Mouse (Mus musculus): ENCODE measurements around the gene Snw1.
"Not testable (repeated sequence)": the region's sequence is repeated elsewhere in the genome, so short reads cannot be mapped to it uniquely, and the experiment has no call there.

Gene Snw1

GRCm38 (mm10) chr12:87471964-87472786, at the start of gene Snw1:
Gene Snw1 (minus strand): TSS chr12:87472274.
- in situ Hi-C loops (cut with MboI), result loop anchor here (25.0 kb wide), 1 partner anchor 890 kb away; the partner anchor contains the start of gene Adck1

DNA sequence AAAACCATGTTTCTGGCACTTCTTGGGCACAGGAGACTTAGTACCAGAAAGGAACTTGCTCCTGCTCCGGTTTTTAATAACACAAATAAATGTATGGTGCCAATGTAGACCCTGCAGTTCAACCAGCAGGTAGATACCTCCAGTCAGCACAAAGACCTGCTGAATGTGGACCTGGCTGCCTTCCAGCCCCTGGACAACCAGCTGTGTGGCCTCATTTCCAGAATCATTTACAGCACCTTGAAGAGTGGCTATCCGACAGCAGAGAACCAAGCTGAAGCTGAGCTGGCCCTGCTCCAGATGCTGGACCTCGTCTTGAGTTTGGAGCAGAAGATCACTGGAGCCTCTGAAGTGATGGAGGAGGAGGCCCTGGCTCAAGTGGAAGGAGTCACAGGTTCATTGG, 47.5 kb upstream of the Snw1 start:
- in situ Hi-C loops (cut with MboI), result not testable (repeated sequence)

DNA sequence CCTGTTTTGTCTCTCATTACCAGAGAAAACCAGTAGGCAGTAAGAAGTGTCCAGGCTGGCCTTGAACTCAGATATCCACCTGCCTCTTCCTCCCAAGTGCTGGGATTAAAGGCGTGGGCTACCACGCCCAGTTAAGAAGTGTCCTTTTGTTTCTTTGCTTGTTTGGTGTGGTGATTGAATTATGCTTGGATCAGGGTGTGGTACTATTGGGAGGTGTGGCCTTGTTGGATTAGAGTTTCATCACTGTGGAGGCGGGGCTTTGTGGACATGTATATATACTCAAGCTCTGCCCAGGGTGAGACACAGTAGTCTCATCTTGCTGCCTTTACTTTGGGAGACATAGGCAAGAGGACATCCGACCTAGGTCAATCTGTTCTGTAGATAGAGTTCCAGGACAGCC, 41.9 kb upstream of the Snw1 start, which contains the start of gene Gm8300:
Gene Gm8300, plus strand, starts transcription at position 301 of the 400 bp plus-strand sequence.
- in situ Hi-C loops (cut with MboI), result not testable (repeated sequence)

DNA sequence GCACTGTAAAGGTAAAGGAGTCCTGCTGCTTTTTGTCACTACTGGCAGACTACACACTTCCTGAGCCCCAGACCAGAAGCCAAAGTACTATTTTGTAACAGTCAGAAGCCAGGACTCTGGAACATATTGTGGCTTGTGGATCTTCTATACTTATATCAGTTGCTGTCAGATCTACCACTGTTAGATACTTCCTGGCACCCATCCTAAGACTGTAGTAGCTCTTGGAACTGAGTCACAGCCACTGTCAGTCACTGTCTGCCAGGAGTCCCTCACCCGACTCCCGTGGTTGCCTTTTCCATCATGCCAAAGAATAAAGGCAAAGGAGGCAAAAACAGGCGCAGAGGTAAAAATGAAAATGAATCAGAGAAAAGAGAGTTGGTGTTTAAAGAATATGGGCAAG, 22.3 kb upstream of the Snw1 start, which contains the start of gene Gm5788:
Gene Gm5788, plus strand, starts transcription at position 301 of the 400 bp plus-strand sequence.
- in situ Hi-C loops (cut with MboI), result not testable (repeated sequence)

DNA sequence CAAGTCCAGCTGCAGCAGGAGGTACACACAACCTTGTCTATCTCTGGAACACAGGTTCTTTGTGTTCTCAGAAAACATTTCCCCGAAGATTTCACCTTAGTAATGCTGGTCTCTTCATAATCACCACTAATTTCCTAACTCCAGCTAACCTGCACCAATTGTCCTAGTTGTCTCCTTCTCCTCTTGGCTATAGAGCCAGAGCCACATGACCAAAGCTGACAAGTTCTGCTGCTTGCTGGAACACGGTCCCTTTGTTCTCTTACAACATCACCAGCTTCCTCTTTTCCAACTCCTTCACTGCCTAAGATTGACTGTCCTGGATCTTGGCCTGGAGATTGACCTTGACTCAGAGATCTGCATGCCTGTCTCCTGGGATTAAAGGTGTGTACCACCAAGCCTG, 16.6 kb upstream of the Snw1 start:
- in situ Hi-C loops (cut with MboI), result not testable (repeated sequence)

DNA sequence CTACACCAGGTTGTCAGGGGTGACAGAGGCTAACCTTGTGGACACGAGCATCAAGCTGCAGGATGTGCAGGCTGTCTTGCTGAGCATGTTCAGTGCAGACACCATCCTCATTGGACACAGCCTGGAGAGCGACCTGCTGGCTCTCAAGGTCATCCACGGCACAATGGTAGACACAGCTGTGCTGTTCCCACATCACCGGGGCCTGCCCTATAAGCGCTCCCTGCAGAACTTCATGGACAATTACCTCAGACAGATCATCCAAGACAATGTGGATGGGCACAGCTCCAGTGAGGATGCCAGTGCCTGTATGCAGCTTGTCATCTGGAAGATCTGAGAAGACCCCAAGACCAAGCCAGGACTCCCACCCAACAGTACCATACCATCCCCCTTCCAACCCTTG, 10.4 kb upstream of the Snw1 start:
- in situ Hi-C loops (cut with MboI), result not testable (repeated sequence)

GRCm38 (mm10) chr12:87474756-87475155, 2.7 kb upstream of the Snw1 start:
- in situ Hi-C loops (cut with MboI), result loop anchor here (25.0 kb wide), 1 partner anchor 888 kb away; the partner anchor contains the start of gene Adck1

GRCm38 (mm10) chr12:87471421-87471963, 582 bp downstream of the Snw1 start:
- in situ Hi-C loops (cut with MboI), result loop anchor here (25.0 kb wide), 1 partner anchor 891 kb away; the partner anchor contains the start of gene Adck1

DNA sequence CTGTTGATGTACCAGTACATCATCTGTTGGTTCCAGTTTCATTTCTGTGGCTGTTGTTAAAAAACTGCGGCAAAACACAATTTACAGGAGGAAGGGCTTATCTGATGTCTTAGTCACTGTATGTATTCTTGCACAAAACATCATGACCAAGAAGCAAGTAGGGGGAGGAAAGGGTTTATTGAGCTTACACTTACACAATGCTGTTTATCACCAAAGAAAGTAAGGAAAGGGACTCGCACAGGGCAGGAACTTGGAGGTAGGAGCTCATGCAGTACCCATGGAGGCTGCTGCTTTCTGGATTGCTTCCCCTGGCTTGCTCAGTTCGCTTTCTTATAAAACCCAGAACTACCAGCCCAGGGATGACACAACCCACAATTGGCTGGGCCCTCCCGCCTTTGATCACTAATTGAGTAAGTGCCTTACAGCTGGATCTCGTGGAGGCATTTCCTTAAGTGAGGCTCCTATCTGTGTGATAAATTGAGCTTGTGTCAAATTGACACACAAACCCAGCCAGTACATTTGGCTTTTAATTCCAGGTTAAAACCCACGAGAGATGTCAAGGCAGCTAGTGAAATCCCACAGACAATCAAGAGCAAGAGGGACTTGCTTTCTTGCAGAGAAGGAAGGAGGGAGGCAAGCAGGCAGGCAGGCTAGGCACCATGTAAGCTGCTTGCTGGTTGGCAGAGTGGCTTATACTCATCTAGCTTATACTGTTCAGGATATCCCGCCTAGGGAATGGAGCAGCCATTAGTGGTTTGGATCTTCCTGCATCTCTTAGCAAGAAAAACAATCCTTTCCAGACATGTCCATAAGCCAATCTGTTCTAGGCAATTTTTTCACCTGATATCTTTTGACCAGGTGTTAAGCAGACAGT, 1.6 kb downstream of the Snw1 start:
- in situ Hi-C loops (cut with MboI), result loop anchor here (25.0 kb wide), 1 partner anchor 892 kb away; the partner anchor contains the start of gene Adck1

DNA sequence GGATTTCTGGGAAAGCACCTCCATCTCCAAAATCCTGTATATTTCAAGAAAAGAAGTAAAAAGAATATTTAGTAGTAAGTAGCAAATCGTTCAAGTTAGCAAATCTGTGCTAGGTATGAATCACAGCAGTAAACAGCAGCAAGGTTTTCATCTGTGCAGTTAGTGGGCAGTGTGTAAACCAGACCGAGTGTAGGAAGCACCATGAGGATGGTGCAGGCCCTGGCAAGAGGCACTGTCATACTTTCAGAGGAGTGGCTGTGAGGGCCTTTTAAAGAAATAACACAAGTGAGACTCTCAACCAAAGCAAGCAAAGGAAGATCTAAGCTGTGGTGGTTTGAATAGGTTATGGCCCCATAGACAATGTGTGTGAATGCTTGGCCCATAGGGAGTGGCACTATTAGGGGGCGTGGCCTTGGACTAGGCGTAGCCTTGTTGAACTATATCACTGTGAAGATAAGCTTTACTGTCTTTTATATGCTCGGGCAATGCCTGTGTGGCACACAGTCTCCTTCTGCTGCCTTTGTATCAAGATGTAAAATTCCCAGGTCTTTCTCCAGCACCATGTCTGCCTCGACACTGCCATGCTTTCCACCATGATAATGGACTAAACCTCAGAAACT, 7.3 kb downstream of the Snw1 start:
- in situ Hi-C loops (cut with MboI), result loop anchor here (25.0 kb wide), 1 partner anchor 898 kb away; the partner anchor contains the start of gene Adck1

- in situ Hi-C loops (cut with MboI), result no loop called here
Measured at GRCm38 (mm10) chr12:87449456-87449855, 22.6 kb downstream of the Snw1 start.

DNA sequence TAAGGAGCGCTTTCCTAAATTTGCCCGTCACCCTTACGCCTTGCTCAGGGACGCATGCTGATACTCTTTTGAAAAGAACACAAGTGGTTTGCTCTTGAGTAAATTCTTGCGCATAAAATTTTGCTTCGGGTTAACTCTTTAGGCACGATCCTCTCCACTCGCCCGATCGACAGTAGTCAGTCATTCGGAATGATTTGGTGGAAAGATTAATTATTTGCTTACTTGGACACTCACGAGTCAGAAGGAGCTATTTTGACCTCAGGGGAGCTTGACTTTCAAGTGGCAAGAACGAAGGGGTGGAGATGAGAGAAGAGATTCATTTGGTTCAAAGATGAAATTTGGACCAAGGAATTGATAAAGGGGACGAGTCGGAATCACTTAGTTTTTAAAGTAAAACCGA, 27.9 kb downstream of the Snw1 start:
- in situ Hi-C loops (cut with MboI), result no loop called here

- in situ Hi-C loops (cut with MboI), result no loop called here
Measured at GRCm38 (mm10) chr12:87443700-87444122, 28.4 kb downstream of the Snw1 start, which contains the start of the genes Slirp and Alkbh1. Gene Slirp (plus strand): TSS chr12:87443896. Gene Alkbh1 (minus strand): TSS chr12:87444017.

DNA sequence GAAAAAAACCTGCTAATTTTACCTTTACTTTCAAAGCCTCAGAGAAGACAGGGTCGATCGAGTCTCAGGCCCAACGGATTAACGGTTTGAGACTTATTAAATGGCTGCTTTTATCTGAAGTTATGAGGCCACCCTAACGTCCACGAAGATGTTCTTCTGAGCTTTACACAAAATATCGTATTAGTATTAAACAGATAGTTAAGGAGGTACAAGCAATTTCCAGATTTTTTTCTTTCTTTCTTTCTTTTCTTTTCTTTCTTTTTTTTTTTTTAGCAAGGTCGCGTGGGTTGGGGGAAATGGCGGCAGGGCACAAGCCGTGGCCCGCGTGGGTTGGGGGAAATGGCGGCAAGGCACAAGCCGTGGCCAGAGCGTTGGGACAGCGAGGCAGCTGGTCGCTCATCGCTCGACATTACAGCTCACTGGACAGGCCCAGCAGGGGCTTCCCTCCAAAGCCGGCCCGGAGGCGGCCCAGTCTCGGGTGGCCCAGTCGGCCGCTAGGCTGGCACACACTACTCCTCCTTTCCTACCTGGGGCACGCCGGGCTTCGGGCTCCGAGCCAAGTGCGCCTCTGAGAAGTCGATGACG, 28.9 kb downstream of the Snw1 start:
- in situ Hi-C loops (cut with MboI), result no loop called here

DNA sequence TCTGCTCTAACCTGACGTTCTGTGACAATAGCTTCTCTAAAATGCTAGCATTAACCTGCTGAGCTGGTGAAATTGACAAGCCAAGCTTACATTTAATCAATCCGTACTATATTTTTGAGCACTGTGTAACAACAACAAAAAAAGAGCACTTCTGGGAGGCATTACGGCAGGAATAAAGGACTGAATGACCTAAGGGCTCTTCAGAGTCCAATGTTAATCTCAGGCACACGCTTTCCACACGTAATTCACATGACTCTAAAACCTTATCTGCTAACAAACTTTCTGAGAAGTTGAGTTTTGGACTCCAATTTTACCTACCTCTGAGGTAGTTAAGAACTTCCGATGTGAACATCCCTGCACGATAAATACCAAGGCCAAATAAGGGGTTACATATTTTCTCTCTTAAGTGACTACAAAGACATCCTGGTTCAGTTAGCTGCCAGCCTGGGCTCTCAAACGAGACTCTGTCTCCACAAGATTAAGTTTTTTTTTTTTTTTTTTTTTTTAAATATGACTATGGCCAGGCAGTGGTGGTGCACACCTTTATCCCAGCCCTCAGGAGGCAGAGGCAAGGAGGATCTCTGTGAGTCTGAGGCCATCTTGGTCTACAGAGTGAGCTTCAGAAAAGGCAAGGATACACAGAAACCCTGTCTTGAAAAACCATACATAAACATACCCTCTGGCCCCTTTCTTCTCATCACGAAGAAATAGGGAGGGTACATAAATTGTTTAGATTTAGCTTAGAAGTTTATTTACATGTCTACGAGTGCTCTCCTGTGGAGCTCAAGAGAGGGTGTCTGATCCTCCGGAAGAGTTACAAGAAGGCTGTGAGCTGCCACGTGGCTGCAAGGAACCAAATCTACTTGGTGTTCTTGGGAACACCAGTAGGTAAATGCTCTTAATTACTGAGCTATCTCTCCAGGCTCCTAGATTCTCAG, 29.6 kb downstream of the Snw1 start:
- in situ Hi-C loops (cut with MboI), result no loop called here

DNA sequence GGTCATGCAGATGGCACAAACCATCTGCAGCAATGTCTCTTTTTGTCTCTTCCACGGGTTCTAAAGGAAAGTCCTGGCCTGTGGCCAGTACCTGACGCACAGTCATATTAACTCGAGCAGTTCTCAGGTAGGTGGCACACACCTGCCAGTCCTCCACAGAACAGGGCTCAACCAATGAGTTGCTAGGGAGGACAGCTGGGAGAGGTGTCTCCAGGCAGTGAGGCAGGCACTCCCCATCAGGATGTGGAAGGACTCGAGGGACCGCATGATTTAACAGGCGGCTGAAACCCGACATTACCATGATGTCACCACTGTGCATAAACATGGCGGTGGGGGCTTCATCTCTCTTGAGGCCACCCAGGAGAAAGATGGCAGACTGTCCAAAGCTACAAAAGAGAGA, 43.2 kb downstream of the Snw1 start:
- in situ Hi-C loops (cut with MboI), result no loop called here

DNA sequence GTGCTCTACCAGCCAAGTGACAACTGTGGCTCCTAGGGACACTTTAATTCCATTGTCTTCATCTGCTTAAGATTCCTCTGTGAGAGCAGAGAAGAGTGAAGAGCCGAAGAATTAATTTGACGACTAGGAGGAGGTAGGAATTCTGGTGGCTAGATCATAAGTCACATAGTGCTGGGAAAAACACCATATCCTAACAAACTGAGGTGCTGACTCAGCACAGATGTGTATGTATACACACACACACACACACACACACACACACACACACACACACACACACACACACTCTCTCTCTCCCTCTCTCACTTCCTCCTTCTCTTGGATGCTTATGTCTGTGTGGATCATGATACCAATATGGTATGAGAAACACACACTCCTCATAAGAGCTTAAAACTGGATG, 43.8 kb downstream of the Snw1 start:
- in situ Hi-C loops (cut with MboI), result no loop called here

- in situ Hi-C loops (cut with MboI), result no loop called here
Measured at GRCm38 (mm10) chr12:87426354-87427031, 45.6 kb downstream of the Snw1 start.

DNA sequence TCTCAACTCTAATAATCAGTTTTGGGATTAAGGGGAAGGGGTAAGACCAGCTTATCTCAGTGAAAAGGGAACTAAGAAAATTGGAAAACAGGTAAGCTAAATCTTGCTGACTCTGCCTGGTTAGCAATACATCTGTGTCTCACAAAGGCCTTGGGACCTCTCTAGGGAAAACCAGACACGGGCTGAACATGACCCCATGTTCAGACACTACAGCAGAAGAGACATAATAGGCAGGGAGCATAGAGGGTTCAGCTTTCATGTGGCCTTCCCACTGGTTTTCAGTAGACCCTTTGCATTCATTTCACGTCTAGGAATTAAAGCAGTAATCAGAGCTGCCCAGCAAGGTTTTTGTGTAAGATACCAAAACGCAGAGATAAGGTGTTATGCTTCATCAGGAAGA, 47.6 kb downstream of the Snw1 start:
- in situ Hi-C loops (cut with MboI), result no loop called here
